Mouse (Mus musculus) liver, postnatal 0 days (tissue): Measurements from ENCODE around the gene Dclk3. TPM values are rescaled to one million over a fixed set of nuclear protein-coding genes. Genes with fewer than 3 reads are reported as not detected.

Experiments
- ATAC-seq: fragments of 200-750 bp; cut with Nextera tagmentation; 2 replicates; pipeline ENCODE4 v1.8.0; 2017; ENCODE audit warnings: mild to moderate bottlenecking, moderate library complexity
- DNase-seq: peaks from one replicate; pipeline ENCODE4 v3.0.0-alpha.2; 2016
- H3K27ac ChIP-seq: fragments of 300-500 bp; sonication (generic); 2 replicates; pipeline ENCODE4 v1.5.1; 2014; ENCODE audit warnings: antibody characterized with exemption, moderate library complexity, mild to moderate bottlenecking, low read depth
- H3K27me3 ChIP-seq: fragments of 300-500 bp; sonication (generic); 2 replicates; pipeline ENCODE4 v1.6.1; 2014; ENCODE audit warnings: low read length, control low read depth, mixed read lengths; ENCODE audit not compliant: insufficient read depth
- H3K36me3 ChIP-seq: fragments of 300-500 bp; sonication (generic); replicated peaks from 2 replicates; pipeline ENCODE4 v1.6.1; 2014; ENCODE audit warnings: mild to moderate bottlenecking, control low read depth, low read length, moderate library complexity, mixed read lengths; ENCODE audit not compliant: insufficient read depth
- H3K4me1 ChIP-seq: fragments of 300-500 bp; sonication (generic); 2 replicates; pipeline ENCODE4 v1.6.1; 2014; ENCODE audit warnings: antibody characterized with exemption, mild to moderate bottlenecking, control low read depth; ENCODE audit not compliant: insufficient read depth
- H3K4me2 ChIP-seq: fragments of 300-500 bp; sonication (generic); 2 replicates; pipeline ENCODE4 v1.6.1; 2014; ENCODE audit warnings: low read depth, mild to moderate bottlenecking, low read length, moderate library complexity, mixed read lengths
- H3K4me3 ChIP-seq: fragments of 300-500 bp; sonication (generic); 2 replicates; pipeline ENCODE4 v1.5.1; 2014; ENCODE audit warnings: low read depth, low read length
- H3K9ac ChIP-seq: fragments of 300-500 bp; sonication (generic); replicated peaks from 2 replicates; pipeline ENCODE4 v1.6.1; 2014; ENCODE audit warnings: mild to moderate bottlenecking, moderate library complexity
- H3K9me3 ChIP-seq: fragments of 300-500 bp; sonication (generic); 2 replicates; pipeline ENCODE4 v1.6.1; 2016; ENCODE audit warnings: mild to moderate bottlenecking, control low read depth, low read length, mixed read lengths
- CTCF ChIP-seq: sonication (generic); IDR thresholded peaks from 2 replicates; pipeline ENCODE4 v1.5.1; 2016; ENCODE audit warnings: antibody characterized with exemption, low read depth
- EP300 ChIP-seq: IDR thresholded peaks from 2 replicates; pipeline ENCODE4 v1.6.1; 2016; ENCODE audit warnings: antibody characterized with exemption, low read depth, mild to moderate bottlenecking
- WGBS: fragments of 180-500 bp; shearing (Covaris S2); extraction: QIAGEN DNeasy Blood & Tissue Kit; methylation state at CpG from one replicate; pipeline ENCODE4 v1.1.7; 2014; ENCODE audit not compliant: insufficient replicate concordance; 5-methylcytosine and 5-hydroxymethylcytosine counted together
- polyA plus RNA-seq: library from polyadenylated mRNA; unstranded; fragments of >200 nt; fragmentation: Nextera tagmentation; extraction: Ambion mirVana; gene quantifications from 2 replicates; pipeline ENCODE4 v1.2.1, GENCODE M21; 2015

Gene Dclk3
- polyA plus RNA-seq, 1 experiment from 2014 or later: 0.27 TPM

- WGBS: 74% methylated on average over 4 of the region's 4 CpGs
Measured at GRCm38 (mm10) chr9:111400089-111400488, 38.8 kb upstream of the Dclk3 start.

GRCm38 (mm10) chr9:111403159-111403558 lies 35.7 kb upstream of the Dclk3 start:
- WGBS: 80% methylated on average over 4 of the region's 4 CpGs
- TF ChIP-seq CTCF (no peak), EP300 (no peak)
- no peaks in the 10 kb centered on the region for H3K9me3 ChIP-seq

More at GRCm38 (mm10) chr9:111400089-111400488, 38.8 kb upstream of the Dclk3 start:
- no peaks in the 10 kb centered on the region for H3K27me3 ChIP-seq
- DNase-seq (no peak), ATAC-seq (no peak)
- H3K9me3 ChIP-seq: no peaks in the 10 kb centered on the region
- H3K4me1 ChIP-seq: no peaks in the 10 kb centered on the region
- H3K4me3 ChIP-seq: no peak overlapping the region
- H3K4me2 ChIP-seq: no peak overlapping the region
- no peak overlapping the region for H3K9ac ChIP-seq
- H3K36me3 ChIP-seq: no peaks in the 10 kb centered on the region
- no peak for TF ChIP-seq EP300
- no peak for TF ChIP-seq CTCF
- H3K27ac ChIP-seq: no peak overlapping the region

GRCm38 (mm10) chr9:111404346-111405079 lies 34.4 kb upstream of the Dclk3 start:
- ATAC-seq: no peak
- WGBS: 74% methylated on average over 12 of the region's 12 CpGs
- Histone ChIP-seq H3K27ac (no peak overlapping the region), H3K9me3 (no peaks in the 10 kb centered on the region), H3K4me3 (no peak overlapping the region), H3K9ac (no peak overlapping the region), H3K4me1 (no peaks in the 10 kb centered on the region), H3K36me3 (no peaks in the 10 kb centered on the region), H3K27me3 (no peaks in the 10 kb centered on the region), H3K4me2 (no peak overlapping the region)
- TF ChIP-seq CTCF (no peak), EP300 (no peak)
- no peak for DNase-seq

More at GRCm38 (mm10) chr9:111403159-111403558, 35.7 kb upstream of the Dclk3 start:
- H3K27me3 ChIP-seq: no peaks in the 10 kb centered on the region
- DNase-seq (no peak), ATAC-seq (no peak)
- no peak overlapping the region for H3K4me2 ChIP-seq
- no peak overlapping the region for H3K4me3 ChIP-seq
- no peak overlapping the region for H3K27ac ChIP-seq
- H3K4me1 ChIP-seq: no peaks in the 10 kb centered on the region
- H3K9ac ChIP-seq: no peak overlapping the region
- no peaks in the 10 kb centered on the region for H3K36me3 ChIP-seq

GRCm38 (mm10) chr9:111405080-111405428 lies 33.8 kb upstream of the Dclk3 start:
- WGBS: 72% methylated on average over 6 of the region's 6 CpGs
- Histone ChIP-seq H3K9ac (no peak overlapping the region), H3K4me2 (no peak overlapping the region), H3K36me3 (no peaks in the 10 kb centered on the region), H3K27me3 (no peaks in the 10 kb centered on the region), H3K9me3 (no peaks in the 10 kb centered on the region), H3K4me1 (no peaks in the 10 kb centered on the region), H3K27ac (no peak overlapping the region), H3K4me3 (no peak overlapping the region)
- ATAC-seq (no peak), DNase-seq (no peak)
- TF ChIP-seq EP300 (no peak), CTCF (no peak)

GRCm38 (mm10) chr9:111408012-111408411 lies 30.9 kb upstream of the Dclk3 start:
- 64% methylated on average over 6 of the region's 6 CpGs for WGBS
- Histone ChIP-seq H3K9ac (no peak overlapping the region), H3K4me2 (no peak overlapping the region), H3K9me3 (no peaks in the 10 kb centered on the region), H3K27ac (no peak overlapping the region), H3K36me3 (no peaks in the 10 kb centered on the region), H3K4me1 (no peaks in the 10 kb centered on the region), H3K27me3 (no peaks in the 10 kb centered on the region), H3K4me3 (no peak overlapping the region)
- ATAC-seq: no peak
- DNase-seq: no peak
- TF ChIP-seq CTCF (no peak), EP300 (no peak)

GRCm38 (mm10) chr9:111408427-111408826 lies 30.5 kb upstream of the Dclk3 start:
- Histone ChIP-seq H3K9me3 (no peaks in the 10 kb centered on the region), H3K36me3 (no peaks in the 10 kb centered on the region), H3K9ac (no peak overlapping the region), H3K4me3 (no peak overlapping the region), H3K4me2 (no peak overlapping the region), H3K27ac (no peak overlapping the region), H3K27me3 (no peaks in the 10 kb centered on the region), H3K4me1 (no peaks in the 10 kb centered on the region)
- WGBS: 64% methylated on average over 10 of the region's 10 CpGs
- ATAC-seq: no peak
- TF ChIP-seq CTCF (no peak), EP300 (no peak)
- DNase-seq: no peak
